Mouse (Mus musculus) olfactory bulb, adult 2 months (tissue): ENCODE measurements at regions not wholly inside any gene's neighbourhood (a gene's known extent, or its start where the extent isn't known, plus 50 kb on each side); places are given as distances from the start of the nearest gene placed in this dataset.

Experiments
- CTCF ChIP-seq: fragments of 200-500 bp; IDR thresholded peaks from 2 replicates; pipeline ENCODE4 v1.5.1; 2012; ENCODE audit warnings: low read depth, mild to moderate bottlenecking, low read length, moderate library complexity; ENCODE audit not compliant: insufficient read depth
- POLR2A ChIP-seq: fragments of 200-500 bp; IDR thresholded peaks from 2 replicates; pipeline ENCODE4 v1.6.1; 2012; ENCODE audit warnings: mild to moderate bottlenecking, low read depth, low read length, moderate library complexity; ENCODE audit not compliant: insufficient read depth

DNA sequence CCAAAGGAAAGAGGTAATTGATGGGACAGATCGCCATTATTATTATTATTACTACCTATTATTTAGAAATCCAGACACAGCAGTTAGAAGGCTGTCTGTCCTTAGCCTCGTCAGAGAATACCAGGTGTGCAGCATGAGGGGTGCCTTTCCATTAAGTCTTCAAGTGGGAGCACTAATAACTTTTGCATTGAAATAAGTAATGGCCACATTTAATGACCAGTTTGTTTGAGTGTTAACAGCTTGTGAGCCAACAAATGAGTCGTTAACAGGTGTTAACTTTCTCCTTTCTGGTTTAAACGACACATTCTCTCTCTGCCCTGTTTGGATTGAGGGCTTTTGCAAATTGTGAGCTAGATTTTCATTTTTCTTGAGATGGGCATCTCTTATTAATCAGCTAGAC is 184.8 kb downstream of the C1d start:
- TF ChIP-seq POLR2A, result no peak
- TF ChIP-seq CTCF, result no peak
